Mouse (Mus musculus): Measurements from ENCODE around the gene Pld5.
"Not testable (repeated sequence)": the region's sequence is repeated elsewhere in the genome, so short reads cannot be mapped to it uniquely, and the experiment has no call there.

Gene Pld5

GRCm38 (mm10) chr1:176043056-176043455 is 232.1 kb downstream of the Pld5 start:
- DNase-seq (ENCODE audit: low read depth, low spot score), result peak; percentile 6

DNA sequence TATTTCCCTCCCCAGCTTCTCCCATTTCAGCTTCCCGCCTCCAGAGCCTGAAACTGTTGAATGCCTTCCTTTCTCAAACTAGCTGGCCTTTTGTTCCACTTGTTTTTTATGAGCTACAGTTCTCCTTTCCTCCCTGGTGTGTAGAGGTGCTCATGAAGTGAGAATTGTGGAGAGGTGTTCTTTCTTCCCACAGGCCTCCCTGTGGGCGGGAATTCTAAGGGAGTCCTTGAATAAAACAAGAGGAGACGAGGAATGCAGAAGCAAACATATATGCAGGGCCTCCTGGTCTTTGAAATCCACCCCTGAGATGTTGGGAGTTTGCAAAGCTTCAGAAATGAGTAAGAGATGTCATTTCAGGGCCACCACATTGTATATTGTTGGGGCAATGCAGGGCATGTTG is 235.2 kb downstream of the Pld5 start:
- no peak for DNase-seq (ENCODE audit: low read depth, low spot score)

DNA sequence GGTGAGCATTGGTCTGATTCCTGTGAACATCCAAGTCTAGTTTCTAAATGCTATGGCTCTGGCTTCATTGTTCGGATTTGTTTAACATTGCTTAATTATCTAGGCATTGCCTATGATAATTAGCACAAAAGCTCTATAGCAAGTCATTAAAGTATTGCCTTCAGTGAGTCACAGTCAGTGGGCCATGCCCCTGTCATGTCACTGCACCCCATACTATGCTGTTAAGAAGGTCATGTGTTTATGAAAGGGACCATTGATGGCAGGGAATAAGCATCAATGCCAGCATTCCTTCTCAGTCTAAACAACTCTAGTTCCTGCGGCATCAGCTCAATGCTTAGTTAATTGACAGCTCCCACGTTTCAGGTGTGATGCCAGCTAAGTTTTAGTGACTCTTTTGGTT is 239.1 kb downstream of the Pld5 start:
- DNase-seq (ENCODE audit: low read depth, low spot score), result no peak

DNA sequence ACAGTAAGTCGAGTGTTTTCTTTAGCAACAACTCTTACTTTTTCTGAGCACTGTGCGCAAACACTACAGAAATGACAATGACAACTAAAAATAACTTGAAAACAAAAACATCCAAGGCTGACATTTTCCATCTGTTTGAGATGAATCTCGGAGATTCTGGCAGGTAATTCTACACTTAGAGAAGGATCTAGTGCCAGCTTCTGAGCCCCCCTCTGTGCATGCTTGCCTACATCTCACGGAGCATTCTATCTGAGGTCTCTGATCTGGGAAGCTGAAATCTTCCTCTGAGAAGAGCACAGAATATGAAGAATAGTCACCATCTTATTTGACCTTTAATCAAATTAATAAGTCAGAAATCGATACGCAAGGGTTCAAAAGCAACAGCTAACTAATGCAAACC is 240.4 kb downstream of the Pld5 start:
- no peak for DNase-seq (ENCODE audit: low read depth, low spot score)

DNA sequence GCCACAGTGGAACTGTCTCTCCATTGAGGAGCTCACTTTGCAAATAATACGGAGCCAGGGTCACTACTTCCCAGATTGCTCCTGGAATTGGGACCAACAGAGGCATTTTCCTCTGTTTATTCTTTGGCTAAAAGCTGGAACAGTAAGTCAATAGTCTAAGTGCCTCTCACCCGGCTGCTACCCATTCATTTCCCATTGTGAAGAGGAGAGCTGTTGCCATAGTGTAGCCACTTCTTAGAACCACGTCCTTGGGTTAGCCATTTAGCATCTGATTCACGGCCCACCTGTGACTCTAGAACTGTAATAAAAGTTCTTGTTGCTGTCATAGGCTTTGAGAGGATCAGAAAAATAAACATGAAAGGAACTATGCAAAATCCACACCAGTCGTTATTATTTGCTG is 241.4 kb downstream of the Pld5 start:
- no peak for DNase-seq (ENCODE audit: low read depth, low spot score)

GRCm38 (mm10) chr1:176029063-176029462 is 246.0 kb downstream of the Pld5 start:
- DNase-seq (ENCODE audit: low read depth, low spot score), result no peak

- DNase-seq (ENCODE audit: low read depth, low spot score), result no peak
Observed at GRCm38 (mm10) chr1:176028397-176028796, 246.7 kb downstream of the Pld5 start.

DNA sequence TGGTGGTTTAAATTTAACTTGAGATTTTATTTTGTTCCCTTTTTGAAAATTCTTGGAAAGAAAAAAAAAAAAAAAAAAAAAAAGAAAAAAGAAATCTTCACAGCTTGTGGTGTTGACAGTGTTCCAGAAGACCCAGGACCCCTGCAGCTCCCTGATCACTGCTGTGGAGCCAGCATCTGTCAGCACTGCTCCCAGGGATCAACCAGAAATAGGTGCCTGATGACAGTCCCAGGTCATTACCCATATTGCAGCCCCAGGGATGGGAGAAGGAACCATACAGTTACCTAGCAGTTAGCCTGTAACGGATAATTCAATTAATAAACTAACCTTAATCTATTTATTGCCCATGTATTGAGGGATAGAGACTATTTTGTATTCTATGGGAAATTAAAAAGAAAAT is 250.6 kb downstream of the Pld5 start:
- DNase-seq (ENCODE audit: low read depth, low spot score), result no peak

DNA sequence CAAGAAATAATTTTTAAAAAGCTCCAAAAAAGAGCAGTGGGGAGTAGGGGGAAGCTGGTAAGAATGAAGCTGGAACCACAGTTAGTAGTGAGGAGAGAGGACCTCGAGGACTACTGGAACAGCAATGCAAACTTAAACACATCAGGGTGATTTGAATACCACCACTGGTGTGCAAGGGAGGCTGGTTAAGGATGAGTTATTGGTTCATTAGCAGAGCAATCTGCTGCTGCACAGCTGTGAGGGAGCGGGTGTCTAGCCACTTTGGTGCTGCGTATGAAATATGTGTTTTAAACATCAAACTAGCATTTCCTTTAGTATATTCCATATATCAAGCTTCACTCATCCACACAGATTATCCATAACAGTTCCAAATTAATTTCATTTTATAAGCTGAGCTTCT is 256.6 kb downstream of the Pld5 start:
- no peak for DNase-seq (ENCODE audit: low read depth, low spot score)

DNA sequence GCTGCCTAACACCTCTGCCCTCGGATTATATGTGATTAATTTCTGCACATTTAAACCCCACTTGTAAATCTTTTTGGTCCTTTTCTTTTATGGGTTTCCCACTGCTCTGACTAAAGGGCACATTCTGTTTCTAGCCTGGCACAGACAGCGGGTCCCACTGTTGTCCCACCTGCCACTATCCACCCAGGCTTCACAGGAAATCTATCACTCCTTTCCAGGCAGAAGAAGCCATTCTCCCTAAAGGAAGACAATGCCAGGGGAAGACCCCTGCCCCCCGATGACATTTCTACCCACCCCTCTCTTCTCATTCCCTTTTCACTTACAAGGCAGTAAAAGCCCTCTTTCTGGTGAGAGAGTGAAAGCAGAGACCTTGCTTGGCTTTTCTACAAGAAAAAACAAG is 259.0 kb downstream of the Pld5 start:
- DNase-seq (ENCODE audit: low read depth, low spot score), result no peak

GRCm38 (mm10) chr1:176013497-176014268 is 261.4 kb downstream of the Pld5 start:
- DNase-seq (ENCODE audit: low read depth, low spot score), result no peak

DNA sequence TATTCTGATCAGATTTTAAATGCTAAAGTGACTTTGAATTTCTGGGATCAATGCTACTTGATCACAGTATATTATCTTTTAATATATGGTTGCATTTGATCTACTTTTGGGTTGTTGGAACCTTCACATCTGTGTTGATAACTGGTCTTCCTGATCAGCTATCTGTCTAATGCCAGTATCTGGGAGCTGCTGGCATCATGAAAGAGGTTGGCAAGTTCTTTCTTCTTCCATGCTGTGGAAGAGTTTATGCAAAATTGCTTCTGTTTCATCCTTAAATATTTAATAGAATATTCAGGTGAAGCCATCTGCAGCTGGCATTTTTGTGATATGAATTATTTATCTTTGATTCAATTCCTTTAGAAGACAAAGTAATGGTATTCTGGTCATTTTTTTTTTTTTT is 263.6 kb downstream of the Pld5 start:
- no peak for DNase-seq (ENCODE audit: low read depth, low spot score)

DNA sequence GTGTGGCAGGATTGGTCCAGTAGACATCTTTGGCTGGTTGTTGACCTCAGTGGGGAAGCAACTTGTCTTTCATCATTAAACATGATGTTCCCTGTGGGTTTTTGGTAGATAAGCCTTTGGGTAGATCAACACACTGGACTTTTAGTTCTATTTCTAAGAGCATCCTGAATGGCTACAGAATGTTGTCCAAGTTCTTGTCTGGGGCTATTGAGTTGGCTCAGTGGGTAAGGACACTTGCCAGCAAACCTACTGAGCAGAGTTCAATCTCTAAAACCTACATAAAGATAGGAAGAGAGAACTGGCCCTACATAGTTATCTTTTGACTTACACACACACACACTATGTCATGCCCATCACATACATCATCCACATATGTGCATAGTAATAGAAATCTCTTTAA is 264.0 kb downstream of the Pld5 start:
- DNase-seq (ENCODE audit: low read depth, low spot score), result no peak

DNA sequence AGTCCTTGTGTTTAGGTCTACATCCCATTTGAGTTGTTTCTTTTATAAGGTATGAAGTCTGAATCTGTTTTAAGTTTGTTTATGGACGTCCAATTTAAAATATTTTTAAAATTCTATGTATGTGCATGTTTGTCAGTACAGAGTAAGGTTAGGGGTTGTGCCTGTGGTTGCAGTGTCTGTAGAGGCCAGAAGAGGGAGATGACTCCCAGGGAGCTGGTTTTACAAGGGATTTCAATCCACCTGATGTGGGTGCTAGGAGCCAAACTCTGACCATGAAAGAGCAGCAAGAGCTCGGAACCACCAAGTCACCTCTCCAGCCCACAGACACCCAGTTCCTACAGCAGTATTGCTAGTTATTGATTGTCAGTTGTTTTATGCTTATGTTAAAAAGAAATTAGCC is 266.7 kb downstream of the Pld5 start:
- DNase-seq (ENCODE audit: low read depth, low spot score), result no peak

- no peak for DNase-seq (ENCODE audit: low read depth, low spot score)
Observed at GRCm38 (mm10) chr1:176000599-176000998, 274.5 kb downstream of the Pld5 start.

- DNase-seq (ENCODE audit: low read depth, low spot score), result no peak
Observed at GRCm38 (mm10) chr1:175997076-175997651, 277.9 kb downstream of the Pld5 start.

GRCm38 (mm10) chr1:175988912-175989311 is 286.2 kb downstream of the Pld5 start:
- no peak for DNase-seq (ENCODE audit: low read depth, low spot score)

DNA sequence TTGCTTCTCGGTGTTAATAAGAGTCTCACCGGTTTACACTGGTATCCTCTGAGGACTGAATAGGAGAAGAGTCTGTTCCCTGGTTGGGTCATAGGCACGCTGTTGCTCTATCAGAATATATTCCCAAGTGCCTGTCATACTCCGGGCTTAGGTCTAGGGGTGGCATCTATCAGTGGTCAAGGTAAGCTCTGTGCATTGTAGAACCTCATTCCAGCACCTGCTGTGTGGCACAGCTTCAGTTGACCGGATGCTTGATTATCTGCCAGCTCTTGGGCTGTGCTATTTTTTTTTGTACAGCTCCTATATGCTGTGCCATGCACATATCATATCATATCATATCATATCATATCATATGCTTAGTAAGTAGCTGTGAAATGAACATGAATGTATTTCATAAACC is 286.7 kb downstream of the Pld5 start:
- DNase-seq (ENCODE audit: low read depth, low spot score), result no peak

- DNase-seq (ENCODE audit: low read depth, low spot score), result not testable (repeated sequence)
Observed at GRCm38 (mm10) chr1:175979014-175979413, 296.1 kb downstream of the Pld5 start, which contains the start of gene Rbm8a2. TSS of gene Rbm8a2 (minus strand) at chr1:175979114.

GRCm38 (mm10) chr1:175970710-175971109 is 304.4 kb downstream of the Pld5 start:
- DNase-seq (ENCODE audit: low read depth, low spot score), result no peak

GRCm38 (mm10) chr1:175967004-175967745 is 307.9 kb downstream of the Pld5 start:
- DNase-seq (ENCODE audit: low read depth, low spot score), result no peak

DNA sequence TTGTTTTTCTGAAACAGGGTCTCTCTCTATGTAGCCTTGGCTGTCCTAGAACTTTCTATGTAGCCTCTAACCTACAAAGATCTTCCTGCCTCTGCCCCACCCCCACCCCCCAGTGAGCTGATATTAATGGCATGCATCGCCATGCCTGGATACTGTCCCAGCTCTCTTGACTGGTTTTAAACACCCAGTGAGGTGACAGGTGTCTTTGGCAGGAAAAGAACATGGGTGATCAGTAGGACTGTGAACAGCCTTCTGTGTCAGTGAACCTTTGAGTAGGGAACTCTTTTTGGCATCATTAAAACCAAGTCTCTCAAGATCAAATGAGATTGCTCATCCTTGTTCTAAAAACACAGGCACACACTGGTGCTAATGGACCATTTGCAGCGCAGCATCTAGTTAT is 313.3 kb downstream of the Pld5 start:
- no peak for DNase-seq (ENCODE audit: low read depth, low spot score)

GRCm38 (mm10) chr1:175950851-175951250 is 324.3 kb downstream of the Pld5 start:
- no peak for DNase-seq (ENCODE audit: low read depth, low spot score)

Measured in retina, adult 2 months (tissue).